Mouse (Mus musculus): ENCODE results near the gene L1cam.

DNA sequence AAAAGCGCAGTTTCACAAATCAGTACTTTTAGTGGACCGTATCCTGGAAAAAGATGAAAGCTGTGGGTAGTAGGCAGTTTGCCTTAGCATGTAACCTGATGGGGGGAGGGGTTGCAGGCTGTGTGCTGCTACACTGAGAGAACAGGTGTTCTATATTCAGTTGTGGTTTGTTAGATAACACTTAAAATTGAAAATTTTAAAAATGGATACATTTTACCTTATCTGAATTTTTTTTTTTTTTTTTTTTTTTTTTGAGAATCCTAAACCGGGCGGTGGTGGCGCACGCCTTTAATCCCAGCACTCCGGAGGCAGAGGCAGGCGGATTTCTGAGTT is 26.6 kb upstream of the L1cam start:
- TF ChIP-seq POLR2A (IDR thresholded peaks at IDR 0.05; ENCODE audit: borderline replicate concordance, extremely low read depth, insufficient read depth, insufficient read length, poor library complexity, severe bottlenecking) (no peak), CTCF (IDR thresholded peaks at IDR 0.05; ENCODE audit: borderline replicate concordance, extremely low read depth, insufficient read depth, insufficient read length) (no peak)

Data from brain, embryonic 14.5 days (tissue).